Mouse (Mus musculus) heart, postnatal 36 days (tissue): ENCODE results near the gene Pla2r1. TPM values are rescaled to one million over a fixed set of nuclear protein-coding genes. Genes with fewer than 3 reads are reported as not detected.

ENCODE experiments used
- DNase-seq, 2 experiments: peaks; one replicate each; pipeline ENCODE4 v3.0.0; 2021 to 2022
- intact Hi-C: fragments of 180-260 bp; cut with DNase I; formaldehyde crosslinking; loops from one replicate; pipeline ENCODE4 v1.15.1; 2025
- total RNA-seq, 2 experiments: library from RNA; stranded (reverse); gene quantifications; 2 replicates each; pipeline ENCODE4 v1.2.3; 2021

The Pla2r1 gene
- total RNA-seq, 2 experiments from 2014 or later, result 1.1 to 1.4 TPM

DNA sequence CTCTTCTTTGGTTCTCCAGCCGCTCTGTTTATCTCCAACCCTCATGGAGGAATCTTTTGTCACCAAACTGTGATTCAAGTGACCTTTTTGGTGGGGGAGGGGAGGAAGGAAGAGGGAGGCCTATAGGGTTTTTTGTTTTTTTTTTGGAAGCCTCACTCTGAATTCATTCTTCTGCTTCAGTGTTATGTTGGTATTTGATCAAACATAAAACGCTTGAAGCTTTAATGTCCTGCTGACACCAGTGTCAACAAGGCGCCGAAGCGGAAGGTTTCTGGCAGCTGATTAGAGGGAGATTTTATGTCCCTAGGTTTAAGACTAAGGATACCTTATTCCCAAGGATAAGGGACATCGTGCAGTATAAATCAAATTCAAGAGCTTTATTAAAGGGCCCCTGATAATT is 143.9 kb downstream of the Pla2r1 start:
- no peak for DNase-seq
- intact Hi-C loops, result no loop called here

DNA sequence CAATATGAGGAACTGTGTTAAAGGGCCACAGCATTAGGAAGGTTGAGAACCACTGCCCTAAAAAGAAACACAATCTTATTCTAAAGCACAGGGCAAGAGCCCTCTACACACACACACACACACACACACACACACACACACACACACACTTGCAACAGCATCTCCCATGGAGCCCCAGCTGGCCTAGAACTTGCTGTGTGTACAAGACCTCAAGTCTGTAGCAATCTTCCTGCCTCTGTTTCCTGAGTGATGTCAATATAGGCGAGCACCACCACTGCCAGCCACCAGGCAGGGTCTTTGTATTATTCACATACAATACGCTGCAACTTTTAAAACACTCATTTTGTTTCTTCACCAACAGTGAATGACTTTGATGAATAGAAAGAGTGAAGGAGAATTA is 145.7 kb downstream of the Pla2r1 start:
- no peak for DNase-seq
- intact Hi-C loops, result no loop called here

- intact Hi-C loops, result no loop called here
- no peak for DNase-seq
These were observed 147.7 kb downstream of the Pla2r1 start for GRCm38 (mm10) chr2:60405431-60405830.

DNA sequence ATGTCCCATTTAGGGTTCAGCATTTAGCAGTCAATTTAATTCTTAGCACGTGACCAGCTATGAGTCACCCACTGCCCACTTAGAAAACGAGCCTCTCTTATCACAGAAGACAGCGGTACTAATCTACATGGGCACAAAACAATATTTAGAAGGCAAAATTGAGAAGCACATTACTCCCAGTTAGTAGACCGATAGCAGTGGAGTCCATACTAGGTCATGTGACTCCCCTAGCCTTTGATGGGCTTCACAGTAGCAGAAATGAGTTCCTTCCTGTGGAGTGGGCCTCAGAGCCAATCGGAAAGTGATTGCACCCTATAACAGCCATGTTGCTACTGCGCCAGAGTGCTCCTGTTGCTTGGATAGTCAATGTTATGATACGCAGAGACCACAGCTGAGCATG is 148.3 kb downstream of the Pla2r1 start:
- intact Hi-C loops, result no loop called here

DNA sequence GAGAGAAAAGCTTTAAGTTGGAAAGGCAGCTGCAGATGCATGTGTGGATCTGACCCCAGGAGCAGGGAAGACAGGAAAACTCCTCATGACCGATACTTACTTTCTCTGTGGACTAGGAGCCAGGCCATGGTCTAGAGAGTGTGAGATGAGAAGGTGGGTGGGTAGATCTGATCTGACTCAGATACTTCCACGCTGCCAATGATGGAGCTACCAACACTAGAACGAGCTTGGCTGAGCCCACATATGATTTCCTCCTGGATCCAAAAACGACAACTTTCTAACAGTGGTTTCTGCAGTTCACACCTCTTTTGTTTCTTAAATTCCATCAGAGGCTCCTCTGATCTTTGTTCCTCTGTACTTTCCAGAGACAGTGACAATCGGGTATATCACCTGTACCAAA is 151.4 kb downstream of the Pla2r1 start:
- DNase-seq, result no peak
- intact Hi-C loops, result no loop called here

More for the DNA sequence above, 148.3 kb downstream of the Pla2r1 start:
- DNase-seq, result no peak

DNA sequence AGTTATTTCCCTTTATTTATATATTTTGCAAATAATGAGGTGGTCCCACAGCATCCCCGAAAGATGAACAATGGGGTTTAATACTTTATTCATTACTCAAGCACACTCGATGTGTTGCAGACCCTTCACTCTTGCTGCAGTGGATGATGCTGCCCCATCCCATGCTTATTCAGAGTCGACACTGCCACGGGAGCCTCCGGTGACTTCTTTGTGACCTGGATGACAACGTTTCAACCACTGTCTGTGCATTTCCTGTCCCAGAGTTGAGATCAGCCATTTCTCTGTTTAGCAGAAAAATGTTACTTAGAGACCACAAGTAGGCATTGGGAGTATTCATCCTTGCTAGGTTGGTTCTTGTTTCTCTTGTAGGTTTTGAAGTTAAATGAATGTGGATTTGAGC is 159.3 kb downstream of the Pla2r1 start:
- intact Hi-C loops, result no loop called here
- DNase-seq, result no peak

GRCm38 (mm10) chr2:60392286-60392685 is 160.8 kb downstream of the Pla2r1 start:
- no peak for DNase-seq

GRCm38 (mm10) chr2:60387363-60387762 is 165.7 kb downstream of the Pla2r1 start:
- no peak for DNase-seq
- intact Hi-C loops, result no loop called here

More at GRCm38 (mm10) chr2:60392286-60392685, 160.8 kb downstream of the Pla2r1 start:
- intact Hi-C loops, result no loop called here

DNA sequence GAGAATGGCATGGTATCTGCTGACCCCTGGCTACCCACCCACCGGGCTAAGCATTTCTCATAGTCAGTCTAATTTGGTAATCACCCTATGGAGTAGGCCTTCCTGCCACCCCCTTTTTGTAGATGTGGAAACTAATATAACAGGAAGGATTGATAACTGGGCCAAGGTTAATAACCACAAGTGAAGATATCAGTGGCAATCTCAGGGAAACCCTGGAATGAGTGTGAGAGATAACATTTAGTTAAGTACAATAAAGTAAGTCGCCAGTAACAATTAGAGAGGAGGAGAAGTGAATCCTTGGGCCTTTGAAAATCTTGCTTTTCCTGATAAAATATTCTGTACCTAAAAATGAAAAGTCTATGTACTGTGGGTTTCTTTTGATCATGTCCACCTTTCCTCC is 166.3 kb downstream of the Pla2r1 start:
- intact Hi-C loops, result no loop called here
- no peak for DNase-seq

DNA sequence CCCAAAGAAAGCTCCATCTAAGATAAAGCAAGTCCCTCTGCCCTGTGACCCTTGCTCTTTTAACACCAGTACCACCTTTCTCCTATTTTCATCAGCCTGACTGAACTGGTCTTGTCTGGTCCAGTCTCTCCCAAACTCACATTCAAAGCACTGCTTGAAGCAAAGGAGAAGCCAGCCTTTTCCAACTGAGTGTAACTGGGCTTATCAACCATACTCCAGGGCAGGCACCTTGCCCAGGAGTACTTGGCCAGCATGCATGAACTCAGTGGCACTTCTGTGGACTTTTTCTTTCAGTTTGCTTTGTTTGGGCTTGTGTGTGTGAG is 168.4 kb downstream of the Pla2r1 start:
- intact Hi-C loops, result no loop called here
- peak; percentile 40 to 55 for DNase-seq

DNA sequence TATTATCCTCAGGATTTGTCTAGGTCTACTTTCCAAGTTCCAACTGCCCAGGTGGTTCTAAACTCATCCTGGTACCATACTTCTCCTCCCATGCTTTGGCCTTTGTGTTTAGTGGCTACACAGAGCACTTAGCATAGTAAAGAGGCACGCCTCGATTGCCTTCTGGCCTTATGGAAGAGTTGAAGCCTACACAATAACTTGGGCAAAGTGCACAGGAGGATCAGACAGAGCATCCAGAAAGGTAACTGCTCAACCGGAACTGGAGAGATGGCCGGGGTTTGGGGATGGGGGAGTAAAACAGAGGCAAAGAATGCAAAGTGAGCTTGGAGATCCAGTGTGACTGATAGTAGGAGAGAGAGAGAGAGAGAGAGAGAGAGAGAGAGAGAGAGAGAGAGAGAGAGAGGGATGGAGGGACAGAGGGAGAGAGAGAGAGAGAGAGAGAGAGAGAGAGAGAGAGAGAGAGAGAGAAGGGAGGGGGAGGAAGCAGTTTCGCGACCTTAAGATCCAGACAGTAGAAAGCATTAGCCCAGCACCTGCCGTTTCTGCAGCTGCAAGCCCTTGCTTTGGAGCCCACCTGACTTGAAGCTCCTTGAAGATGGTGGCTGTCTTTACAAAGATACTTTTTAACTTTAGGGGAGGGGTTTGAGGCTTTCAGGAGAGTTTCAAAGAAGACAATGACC is 168.9 kb downstream of the Pla2r1 start:
- DNase-seq, result no peak
- intact Hi-C loops, result no loop called here

- peak; percentile 78 for DNase-seq
- intact Hi-C loops, result no loop called here
These were observed 170.0 kb downstream of the Pla2r1 start, which contains the start of gene Ly75 for GRCm38 (mm10) chr2:60382858-60383669. TSS of gene Ly75 (minus strand) at chr2:60383303.

DNA sequence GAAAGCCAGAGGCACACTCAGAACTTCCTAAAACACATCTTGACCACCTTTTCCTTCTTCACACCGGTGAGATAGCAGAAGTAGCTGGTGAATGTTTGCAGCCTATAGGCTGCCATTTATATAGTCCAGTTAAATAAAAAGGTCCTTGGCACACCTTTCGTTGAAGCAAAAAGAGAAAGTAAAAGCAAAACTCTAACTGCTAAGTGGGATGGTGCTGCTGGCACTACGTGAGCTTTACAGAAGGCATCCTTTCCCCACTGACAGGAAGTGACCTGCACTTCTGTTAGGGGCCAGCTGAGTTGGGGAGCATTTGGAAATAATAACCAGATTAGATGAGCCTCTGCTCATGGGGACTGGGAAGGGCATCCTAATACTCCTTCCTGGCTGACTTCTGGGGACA is 170.8 kb downstream of the Pla2r1 start:
- intact Hi-C loops, result no loop called here

DNA sequence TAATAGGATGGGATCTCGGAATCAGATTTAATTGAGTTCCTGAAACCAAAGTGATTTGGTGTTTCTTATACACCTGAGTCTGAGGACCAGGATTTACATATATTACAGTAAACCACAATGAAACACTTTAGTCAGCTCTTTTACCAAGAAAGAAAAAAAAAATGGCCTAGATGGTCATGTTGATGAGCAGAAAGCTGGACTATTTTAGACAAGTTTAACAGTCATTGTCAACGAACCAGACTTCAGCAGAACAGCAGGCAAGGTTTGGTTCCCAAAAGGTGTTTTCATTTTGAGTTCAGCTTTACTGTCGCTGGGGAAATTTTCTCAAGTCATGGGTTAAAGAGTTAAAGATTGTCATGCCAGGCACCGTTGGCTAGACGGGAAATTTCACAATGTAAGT is 175.8 kb downstream of the Pla2r1 start:
- intact Hi-C loops, result no loop called here
- no peak for DNase-seq

More for the DNA sequence above, 170.8 kb downstream of the Pla2r1 start:
- DNase-seq, result no peak

DNA sequence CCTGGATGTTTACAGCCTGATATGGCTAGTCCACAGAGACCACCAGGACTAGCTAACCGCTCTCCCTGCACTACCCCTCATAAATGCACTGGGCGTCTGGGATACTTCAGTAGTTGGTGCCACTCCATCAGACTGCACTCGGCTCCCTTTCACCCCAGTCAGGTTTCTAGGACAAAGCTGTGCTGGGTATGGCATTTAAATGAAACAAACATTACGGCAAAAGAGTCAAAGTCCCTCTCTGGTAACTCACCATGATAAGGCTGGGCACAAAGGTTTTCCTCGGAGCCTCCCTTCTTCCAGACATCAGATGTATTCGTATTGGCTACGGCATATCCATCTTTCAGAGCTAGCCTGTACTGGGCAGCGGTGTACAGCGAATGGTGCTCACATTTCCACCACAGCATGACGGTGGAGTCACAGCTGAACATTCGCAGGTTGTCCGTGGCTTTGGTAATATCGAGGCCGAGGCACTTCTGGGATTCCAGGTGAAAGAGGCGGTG is 177.4 kb downstream of the Pla2r1 start:
- DNase-seq, result no peak
- intact Hi-C loops, result no loop called here

DNA sequence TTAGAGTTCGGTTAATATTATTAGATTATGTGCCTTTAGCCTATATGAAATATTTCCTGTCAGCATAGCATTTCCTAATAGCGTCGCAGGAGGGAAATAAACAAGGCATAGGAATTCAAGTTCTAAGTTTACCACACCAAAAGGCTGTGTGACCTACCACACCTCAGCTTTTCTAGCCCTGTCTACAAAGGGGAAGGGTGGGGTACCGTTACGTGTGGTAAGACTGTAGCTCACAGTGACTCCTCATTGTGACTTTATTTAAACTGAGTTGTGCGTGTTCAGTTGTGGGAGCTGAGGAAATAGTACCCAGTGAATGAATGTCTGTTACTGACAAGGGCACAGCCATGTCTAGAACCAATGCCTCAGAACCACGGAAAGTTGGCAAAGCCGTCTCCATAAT is 178.0 kb downstream of the Pla2r1 start:
- DNase-seq, result no peak
- intact Hi-C loops, result no loop called here

GRCm38 (mm10) chr2:60370188-60370587 is 182.9 kb downstream of the Pla2r1 start:
- DNase-seq, result no peak
- intact Hi-C loops, result no loop called here

GRCm38 (mm10) chr2:60369454-60369853 is 183.7 kb downstream of the Pla2r1 start:
- intact Hi-C loops, result no loop called here

GRCm38 (mm10) chr2:60367871-60368270 is 185.2 kb downstream of the Pla2r1 start:
- DNase-seq, result no peak
- intact Hi-C loops, result no loop called here

More at GRCm38 (mm10) chr2:60369454-60369853, 183.7 kb downstream of the Pla2r1 start:
- no peak for DNase-seq
